20 mouse cellular contexts compared by ENCODE assay signal in the genomic region with DNA sequence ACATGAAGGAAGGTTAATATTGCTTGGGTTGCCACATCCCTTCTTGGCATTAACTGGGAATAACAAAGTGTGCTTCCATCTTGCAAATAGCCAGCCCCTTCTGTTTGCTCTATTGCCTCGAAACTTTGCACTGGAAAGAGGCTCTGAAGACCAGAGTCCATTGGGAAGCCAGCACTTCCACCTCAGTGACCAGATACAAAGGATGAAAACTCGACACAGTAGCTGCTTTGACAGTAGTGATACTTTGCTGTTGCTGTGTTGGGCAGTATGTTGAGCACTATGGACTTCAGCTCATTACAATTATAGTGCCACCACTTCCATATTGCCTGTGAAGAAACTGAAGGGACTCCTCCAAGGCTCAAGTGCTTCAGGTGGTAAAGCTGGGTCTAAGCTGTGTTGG.
DNase-seq lines count a peak whose midpoint lies in the region; TF ChIP-seq lines count a peak whose summit lies in the region.
"Had no signal": no experiment of that assay in that cellular context is flagged by ENCODE, and none has a peak within 500 bp of the region (broad histone marks: within the 10 kb centered on the region; RNA-seq: fewer than 3 reads in every experiment).

No protein-coding gene starts in this region.

- TF ChIP-seq POLR2A in kidney, adult 2 months (IDR thresholded peaks at IDR 0.05; ENCODE audit: low read depth, low read length) = no peak

- no peaks in the 10 kb centered on the region for H3K27me3 ChIP-seq in kidney, adult 2 months (replicated peaks; ENCODE audit: control insufficient read depth, insufficient read depth, low read length)
- H3K27me3 ChIP-seq: CH12.LX, Patski had no signal

- H3K27ac ChIP-seq in kidney, adult 2 months (ENCODE audit: insufficient read depth, low read depth, low read length) = no peak overlapping the region

- WGBS in kidney, adult 2 months = 67% methylated on average over 2 of the region's 2 CpGs

- peak; percentile 49 for DNase-seq in Muller cell, postnatal 12 days (ENCODE audit: inconsistent ontology term)
- peak; percentile 77 for DNase-seq in retina, embryonic 14.5 days (ENCODE audit: low spot score)
- DNase-seq in retina, postnatal 1 day = peak; percentile 85
- no peak for DNase-seq in layer of hippocampus, postnatal 25 days (ENCODE audit: extremely low spot score in 1 of 2, low spot score in 1 of 2)
- no peak for DNase-seq in spleen, postnatal 36 days (ENCODE audit: low spot score in 2 of 2)
- no peak for DNase-seq in kidney, adult 2 months
- DNase-seq: adrenal gland, adult 2 months; adrenal gland, adult 8-10 months; adrenal gland, postnatal 10 days; adrenal gland, postnatal 14 days; adrenal gland, postnatal 25 days; adrenal gland, postnatal 36 days; B cell, adult 2 months; cerebellum, adult 11 months; cerebellum, adult 11-12 months; cerebellum, adult 18-20 months; cerebellum, adult 2 months had no signal

- TF ChIP-seq CTCF in kidney, adult 2 months (conservative IDR thresholded peaks at IDR 0.05; ENCODE audit: insufficient read depth, insufficient read length, low read depth, low read length) = no peak

- H3K36me3 ChIP-seq in kidney, adult 2 months (ENCODE audit: control insufficient read depth, insufficient read depth, low read length) = no peaks in the 10 kb centered on the region
- H3K36me3 ChIP-seq: G1E had no signal

- no peaks in the 10 kb centered on the region for H3K4me1 ChIP-seq in kidney, adult 2 months (ENCODE audit: control insufficient read depth, insufficient read depth, low read length)

- no peak overlapping the region for H3K4me3 ChIP-seq in kidney, adult 2 months (ENCODE audit: insufficient read depth, low read depth, low read length)

Comparison
In these comparisons a context has a peak if more than half of its experiments do, and no peak if none do; other contexts are left out.
1. DNase-seq: peak in Muller cell, postnatal 12 days (single experiment), retina, embryonic 14.5 days (single experiment) and retina, postnatal 1 day (single experiment); none in layer of hippocampus, postnatal 25 days (0 of 2), spleen, postnatal 36 days (0 of 2) and kidney, adult 2 months (single experiment).